Mouse (Mus musculus): ENCODE data around the gene Dmrt2. TPM values are rescaled to one million over a fixed set of nuclear protein-coding genes. Genes with fewer than 3 reads are reported as not detected.
A peak's percentile ranks its signal among the peaks of the same experiment; 100 is the strongest.

Gene Dmrt2
- polyA plus RNA-seq, 1 experiment = 0.67 TPM

DNA sequence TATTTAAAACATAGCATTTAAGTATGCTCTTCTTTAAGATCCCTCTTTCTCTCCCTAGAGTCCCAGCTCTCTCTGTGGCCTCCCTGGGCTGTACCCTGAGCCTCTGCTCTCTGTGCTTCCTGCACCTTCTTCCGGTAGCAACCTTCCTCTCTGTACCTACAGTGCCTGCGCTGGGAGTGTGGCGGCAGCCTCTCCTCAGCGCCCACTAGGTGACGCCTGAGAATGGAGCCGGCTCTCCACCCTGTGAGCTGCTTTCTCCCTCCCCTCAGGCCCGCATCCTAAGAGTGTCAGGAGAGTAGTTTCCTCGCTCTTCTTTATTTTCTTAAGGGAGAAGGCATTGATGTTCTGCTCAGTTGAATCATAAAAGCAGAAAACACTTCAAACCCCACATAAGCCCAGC is 41.2 kb downstream of the Dmrt2 start:
- TF ChIP-seq POLR2A (IDR thresholded peaks at IDR 0.05; ENCODE audit: borderline replicate concordance, extremely low read depth, insufficient read depth, insufficient read length, poor library complexity, severe bottlenecking) (no peak), CTCF (IDR thresholded peaks at IDR 0.05; ENCODE audit: borderline replicate concordance, extremely low read depth, insufficient read depth, insufficient read length) (peak; percentile 70)
- DNase-seq (ENCODE audit: low read depth) = peak; percentile 69

DNA sequence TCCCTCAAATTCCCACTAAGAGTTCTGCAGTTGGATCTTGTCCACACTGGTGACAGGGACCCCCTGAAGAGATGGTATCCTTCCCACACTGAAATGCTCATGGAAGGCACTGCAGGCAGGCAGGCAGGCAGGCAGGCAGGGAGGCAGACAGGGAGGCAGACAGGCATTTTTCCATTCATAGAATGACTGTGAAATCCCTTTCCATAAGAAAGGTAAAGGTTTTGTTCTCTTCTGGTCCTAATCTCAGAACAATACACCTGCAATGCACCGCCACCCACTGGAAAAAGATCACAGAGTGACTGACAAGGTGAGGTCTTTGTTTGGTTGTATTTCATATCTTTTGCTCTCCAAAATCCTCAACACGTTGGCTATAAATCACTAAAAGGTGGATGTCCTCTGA is 42.7 kb downstream of the Dmrt2 start:
- TF ChIP-seq POLR2A (IDR thresholded peaks at IDR 0.05; ENCODE audit: borderline replicate concordance, extremely low read depth, insufficient read depth, insufficient read length, poor library complexity, severe bottlenecking) (no peak), CTCF (IDR thresholded peaks at IDR 0.05; ENCODE audit: borderline replicate concordance, extremely low read depth, insufficient read depth, insufficient read length) (no peak)
- no peak for DNase-seq (ENCODE audit: low read depth)

DNA sequence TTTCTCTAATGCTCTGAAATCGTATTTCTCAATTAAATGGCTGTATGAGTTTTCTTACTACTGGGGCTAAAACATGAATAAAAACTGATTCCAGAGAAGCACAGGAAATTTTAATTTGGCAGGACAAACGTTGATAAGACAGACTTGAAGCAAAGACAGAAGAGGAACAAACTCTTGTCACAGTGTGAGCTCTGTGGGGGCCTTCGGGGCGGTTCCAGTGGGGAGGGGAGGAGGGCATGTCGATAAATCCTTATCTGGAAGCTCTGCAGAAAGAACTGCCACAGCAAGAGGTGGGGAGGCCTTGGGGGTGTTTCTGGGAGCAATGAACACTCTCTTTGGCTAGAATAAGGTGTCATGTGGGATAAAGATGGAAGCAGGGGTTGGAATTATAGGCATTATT is 50.4 kb downstream of the Dmrt2 start:
- DNase-seq (ENCODE audit: low read depth) = no peak
- TF ChIP-seq CTCF (IDR thresholded peaks at IDR 0.05; ENCODE audit: borderline replicate concordance, extremely low read depth, insufficient read depth, insufficient read length) (no peak), POLR2A (IDR thresholded peaks at IDR 0.05; ENCODE audit: borderline replicate concordance, extremely low read depth, insufficient read depth, insufficient read length, poor library complexity, severe bottlenecking) (no peak)

Other genes with a start within 250 kb of the Dmrt2 start
- 0.05 and 0.20 TPM in 2 replicates for gene Dmrt1, start 166.8 kb upstream of the Dmrt2 start, polyA plus RNA-seq (2012; rRNA removed)
- 2.1 and 7.2 TPM in 2 replicates for gene Dmrt3, start 62.1 kb upstream of the Dmrt2 start, polyA plus RNA-seq (2012; rRNA removed)

Data from brain, embryonic 14.5 days (tissue).